Mouse (Mus musculus): Measurements from ENCODE around the gene Cacna2d2.

GRCm38 (mm10) chr9:107541005-107541404, 141.6 kb downstream of the Cacna2d2 start:
- TF ChIP-seq CTCF (IDR thresholded peaks at IDR 0.05; ENCODE audit: control insufficient read depth, insufficient read depth, insufficient replicate concordance, low read depth, low read length) (no peak), POLR2A (IDR thresholded peaks at IDR 0.05; ENCODE audit: control insufficient read depth, low read depth, low read length) (no peak)
